In the genomic region with DNA sequence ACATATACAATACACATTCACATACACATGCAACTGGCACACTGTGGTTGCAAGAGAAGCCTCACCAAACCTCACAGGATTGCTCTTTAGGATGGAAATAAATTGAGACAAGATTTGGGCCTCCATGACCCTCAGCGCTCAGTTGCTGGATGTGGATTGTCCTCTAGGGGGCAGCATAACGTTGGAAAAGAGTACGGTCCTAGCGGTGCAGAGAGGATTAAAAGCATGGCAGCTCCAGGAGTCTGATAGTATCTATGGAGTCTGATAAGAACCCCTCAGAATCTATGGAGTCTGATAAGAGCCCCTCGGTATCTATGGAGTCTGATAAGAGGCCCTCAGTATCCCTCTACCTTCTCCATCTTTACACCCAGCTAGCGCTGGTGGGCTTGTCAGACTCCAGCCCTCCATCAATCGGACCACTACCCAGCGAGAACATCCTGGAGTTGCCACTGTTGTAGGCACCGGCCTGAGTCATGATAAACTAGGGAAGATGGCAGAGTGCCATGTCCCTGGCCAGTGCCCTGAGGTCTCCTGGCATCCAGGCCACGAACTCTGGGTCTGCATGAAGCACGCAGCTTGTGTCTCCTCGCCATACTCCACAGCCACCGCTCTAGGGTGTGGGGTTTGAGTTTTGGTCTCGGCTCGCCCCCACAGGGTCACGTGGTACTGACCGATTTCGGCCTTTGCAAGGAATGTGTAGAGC, we compare ENCODE assay signal across 8 mouse cellular contexts. TPM values are rescaled to one million over a fixed set of nuclear protein-coding genes. Genes with fewer than 3 reads are reported as not detected.
A peak's percentile ranks its signal among the peaks of the same experiment; 100 is the strongest.
DNase-seq lines count a peak whose midpoint lies in the region; ATAC-seq and TF ChIP-seq lines count a peak whose summit lies in the region.

No protein-coding gene starts in this region.

- peak; percentile 75; the same call in 1 of the 2 replicates for ATAC-seq in embryonic facial prominence, embryonic 14.5 days (ENCODE audit: low read depth)
- peak; percentile 24; the same call in 1 of the 2 replicates for ATAC-seq in heart, embryonic 15.5 days (replicated peaks; ENCODE audit: insufficient number of reproducible peaks, insufficient read depth, low FRiP score, low read depth)
- peak; percentile 67 for ATAC-seq in liver, postnatal 0 days
- ATAC-seq in neural tube, embryonic 12.5 days (ENCODE audit: low FRiP score, low read depth) = peak; percentile 75

- 33% methylated on average over 18 of the region's 18 CpGs for WGBS in bone marrow, adult 2 months
- 37% methylated on average over 18 of the region's 18 CpGs for WGBS in embryonic facial prominence, embryonic 14.5 days
- WGBS in heart, embryonic 15.5 days = 18% methylated on average over 18 of the region's 18 CpGs
- WGBS in liver, postnatal 0 days (ENCODE audit: insufficient replicate concordance) = 32% methylated on average over 18 of the region's 18 CpGs
- WGBS in neural tube, embryonic 12.5 days = 35% methylated on average over 18 of the region's 18 CpGs

- DNase-seq in ES-CJ7 (ENCODE audit: low read depth, low spot score) = peak; percentile 85
- DNase-seq in embryonic facial prominence, embryonic 14.5 days (ENCODE audit: low spot score) = peak; percentile 66
- peak; percentile 79 for DNase-seq in kidney, postnatal 10 days
- peak; percentile 65 for DNase-seq in liver, postnatal 0 days
- DNase-seq in thymus, postnatal 0 days (ENCODE audit: low spot score) = peak; percentile 61

- H3K9ac ChIP-seq in embryonic facial prominence, embryonic 14.5 days (ENCODE audit: low read depth, low read length) = no peak overlapping the region
- H3K9ac ChIP-seq in heart, embryonic 15.5 days = no peak overlapping the region
- H3K9ac ChIP-seq in liver, postnatal 0 days (replicated peaks) = no peak overlapping the region
- H3K9ac ChIP-seq in neural tube, embryonic 12.5 days = no peak overlapping the region

- peak overlapping the region; percentile 50 for H3K4me2 ChIP-seq in embryonic facial prominence, embryonic 14.5 days (ENCODE audit: low read depth, low read length)
- H3K4me2 ChIP-seq in heart, embryonic 15.5 days = peak overlapping the region; percentile 58
- H3K4me2 ChIP-seq in liver, postnatal 0 days (ENCODE audit: low read depth, low read length) = no peak overlapping the region
- H3K4me2 ChIP-seq in neural tube, embryonic 12.5 days (replicated peaks) = peak overlapping the region; percentile 53

- H3K4me3 ChIP-seq in bone marrow, adult 2 months (replicated peaks; ENCODE audit: control insufficient read depth, low read depth, low read length) = no peak overlapping the region
- peak overlapping the region; percentile 22; the same call in 1 of the 2 replicates for H3K4me3 ChIP-seq in embryonic facial prominence, embryonic 14.5 days (ENCODE audit: low read depth, low read length)
- peak overlapping the region; percentile 14 for H3K4me3 ChIP-seq in heart, embryonic 15.5 days
- no peak overlapping the region for H3K4me3 ChIP-seq in liver, postnatal 0 days (ENCODE audit: low read depth, low read length)
- H3K4me3 ChIP-seq in neural tube, embryonic 12.5 days = no peak overlapping the region

- TF ChIP-seq CTCF in bone marrow, adult 2 months (IDR thresholded peaks at IDR 0.05; ENCODE audit: control insufficient read depth, insufficient read depth, low read length) = peak; percentile 82
- peak; percentile 87 for TF ChIP-seq CTCF in liver, postnatal 0 days (IDR thresholded peaks at IDR 0.05; ENCODE audit: low read depth)

- H3K4me1 ChIP-seq in bone marrow, adult 2 months (ENCODE audit: control insufficient read depth, insufficient read depth, low read length) = no peaks in the 10 kb centered on the region; the same call in 1 of the 2 replicates
- no peaks in the 10 kb centered on the region for H3K4me1 ChIP-seq in embryonic facial prominence, embryonic 14.5 days (ENCODE audit: control insufficient read depth, insufficient read depth, low read length)
- H3K4me1 ChIP-seq in heart, embryonic 15.5 days (replicated peaks) = peaks cover 7% of the 10 kb centered on the region
- H3K4me1 ChIP-seq in liver, postnatal 0 days (ENCODE audit: insufficient read depth) = no peaks in the 10 kb centered on the region
- H3K4me1 ChIP-seq in neural tube, embryonic 12.5 days = no peaks in the 10 kb centered on the region

- no peaks in the 10 kb centered on the region for H3K36me3 ChIP-seq in embryonic facial prominence, embryonic 14.5 days (ENCODE audit: control insufficient read depth, insufficient read depth, low read length)
- H3K36me3 ChIP-seq in heart, embryonic 15.5 days = no peaks in the 10 kb centered on the region
- no peaks in the 10 kb centered on the region; the same call in 1 of the 2 replicates for H3K36me3 ChIP-seq in liver, postnatal 0 days (replicated peaks; ENCODE audit: insufficient read depth, low read length)
- no peaks in the 10 kb centered on the region for H3K36me3 ChIP-seq in neural tube, embryonic 12.5 days

- no peaks in the 10 kb centered on the region for H3K27me3 ChIP-seq in embryonic facial prominence, embryonic 14.5 days (replicated peaks; ENCODE audit: control insufficient read depth, insufficient read depth, low read length)
- H3K27me3 ChIP-seq in heart, embryonic 15.5 days = peaks cover 2% of the 10 kb centered on the region; the same call in 1 of the 2 replicates
- no peaks in the 10 kb centered on the region for H3K27me3 ChIP-seq in liver, postnatal 0 days (ENCODE audit: insufficient read depth, low read length)
- no peaks in the 10 kb centered on the region for H3K27me3 ChIP-seq in neural tube, embryonic 12.5 days (replicated peaks)

- H3K27ac ChIP-seq in bone marrow, adult 2 months (ENCODE audit: control insufficient read depth, insufficient read depth, low read depth, low read length, poor library complexity) = no peak overlapping the region
- no peak overlapping the region for H3K27ac ChIP-seq in embryonic facial prominence, embryonic 14.5 days (replicated peaks; ENCODE audit: low read depth, low read length)
- no peak overlapping the region for H3K27ac ChIP-seq in heart, embryonic 15.5 days
- no peak overlapping the region for H3K27ac ChIP-seq in liver, postnatal 0 days (ENCODE audit: low read depth)
- no peak overlapping the region for H3K27ac ChIP-seq in neural tube, embryonic 12.5 days

- no peak for TF ChIP-seq EP300 in liver, postnatal 0 days (IDR thresholded peaks at IDR 0.05; ENCODE audit: low read depth)

- TF ChIP-seq POLR2A in bone marrow, adult 2 months (IDR thresholded peaks at IDR 0.05; ENCODE audit: borderline replicate concordance, control insufficient read depth, low read depth, low read length) = no peak

- H3K9me3 ChIP-seq in embryonic facial prominence, embryonic 14.5 days (ENCODE audit: control insufficient read depth, low read length) = no peaks in the 10 kb centered on the region
- H3K9me3 ChIP-seq in heart, embryonic 15.5 days (replicated peaks) = no peaks in the 10 kb centered on the region
- no peaks in the 10 kb centered on the region for H3K9me3 ChIP-seq in liver, postnatal 0 days (ENCODE audit: low read length)
- no peaks in the 10 kb centered on the region for H3K9me3 ChIP-seq in neural tube, embryonic 12.5 days

RNA-seq across cellular contexts. Expression of a gene that starts 11.5 kb away (rescaled TPM):
- 0.49 and 1.1 TPM in 2 replicates for polyA plus RNA-seq in bone marrow, adult 2 months (2011; ENCODE audit: insufficient read depth, insufficient read length, low replicate concordance, missing spikeins)
- not detected in 2 replicates for polyA plus RNA-seq in embryonic facial prominence, embryonic 14.5 days (2014; fragmentation: Nextera tagmentation; extraction: Ambion mirVana)
- not detected in 2 replicates for polyA plus RNA-seq in heart, embryonic 15.5 days (2015; fragmentation: Nextera tagmentation; extraction: Ambion mirVana)
- 9.4 and 14.0 TPM in 2 replicates for polyA plus RNA-seq in liver, postnatal 0 days (2015; fragmentation: Nextera tagmentation; extraction: Ambion mirVana)
- 0.08 TPM in 1 of 2 replicates, not detected in the other for polyA plus RNA-seq in neural tube, embryonic 12.5 days (2016; fragmentation: Nextera tagmentation; extraction: Ambion mirVana)
- polyA plus RNA-seq in thymus, postnatal 0 days (2015; fragmentation: Nextera tagmentation; extraction: Ambion mirVana) = 0.10 and 0.22 TPM in 2 replicates

RNA-seq across cellular contexts. Expression of a gene that starts 18.5 kb away (rescaled TPM):
- polyA plus RNA-seq in bone marrow, adult 2 months (2011; ENCODE audit: insufficient read depth, insufficient read length, low replicate concordance, missing spikeins) = 11.2 and 16.8 TPM in 2 replicates
- 40.6 and 48.6 TPM in 2 replicates for polyA plus RNA-seq in embryonic facial prominence, embryonic 14.5 days (2014; fragmentation: Nextera tagmentation; extraction: Ambion mirVana)
- polyA plus RNA-seq in heart, embryonic 15.5 days (2015; fragmentation: Nextera tagmentation; extraction: Ambion mirVana) = 32.0 and 33.8 TPM in 2 replicates
- polyA plus RNA-seq in liver, postnatal 0 days (2015; fragmentation: Nextera tagmentation; extraction: Ambion mirVana) = 18.4 and 19.5 TPM in 2 replicates
- 46.8 and 48.4 TPM in 2 replicates for polyA plus RNA-seq in neural tube, embryonic 12.5 days (2016; fragmentation: Nextera tagmentation; extraction: Ambion mirVana)
- 54.7 and 59.2 TPM in 2 replicates for polyA plus RNA-seq in thymus, postnatal 0 days (2015; fragmentation: Nextera tagmentation; extraction: Ambion mirVana)

RNA-seq across cellular contexts. Expression of a gene that starts 55.4 kb away (rescaled TPM):
- 0.47 and 0.52 TPM in 2 replicates for polyA plus RNA-seq in bone marrow, adult 2 months (2011; ENCODE audit: insufficient read depth, insufficient read length, low replicate concordance, missing spikeins)
- 0.25 and 0.54 TPM in 2 replicates for polyA plus RNA-seq in embryonic facial prominence, embryonic 14.5 days (2014; fragmentation: Nextera tagmentation; extraction: Ambion mirVana)
- polyA plus RNA-seq in heart, embryonic 15.5 days (2015; fragmentation: Nextera tagmentation; extraction: Ambion mirVana) = 0.09 TPM in 1 of 2 replicates, not detected in the other
- polyA plus RNA-seq in liver, postnatal 0 days (2015; fragmentation: Nextera tagmentation; extraction: Ambion mirVana) = 0.06 TPM in 1 of 2 replicates, not detected in the other
- polyA plus RNA-seq in neural tube, embryonic 12.5 days (2016; fragmentation: Nextera tagmentation; extraction: Ambion mirVana) = 0.28 and 0.49 TPM in 2 replicates
- 0.05 TPM in 1 of 2 replicates, not detected in the other for polyA plus RNA-seq in thymus, postnatal 0 days (2015; fragmentation: Nextera tagmentation; extraction: Ambion mirVana)

RNA-seq across cellular contexts. Expression of a gene that starts 55.8 kb away (rescaled TPM):
- 43.6 and 59.3 TPM in 2 replicates for polyA plus RNA-seq in bone marrow, adult 2 months (2011; ENCODE audit: insufficient read depth, insufficient read length, low replicate concordance, missing spikeins)
- 16.0 and 16.1 TPM in 2 replicates for polyA plus RNA-seq in embryonic facial prominence, embryonic 14.5 days (2014; fragmentation: Nextera tagmentation; extraction: Ambion mirVana)
- polyA plus RNA-seq in heart, embryonic 15.5 days (2015; fragmentation: Nextera tagmentation; extraction: Ambion mirVana) = 12.0 and 16.2 TPM in 2 replicates
- 23.2 and 24.2 TPM in 2 replicates for polyA plus RNA-seq in liver, postnatal 0 days (2015; fragmentation: Nextera tagmentation; extraction: Ambion mirVana)
- 21.0 and 22.1 TPM in 2 replicates for polyA plus RNA-seq in neural tube, embryonic 12.5 days (2016; fragmentation: Nextera tagmentation; extraction: Ambion mirVana)
- 26.9 and 27.5 TPM in 2 replicates for polyA plus RNA-seq in thymus, postnatal 0 days (2015; fragmentation: Nextera tagmentation; extraction: Ambion mirVana)

Comparison
In these comparisons a context has a peak if more than half of its experiments do, and no peak if none do; other contexts are left out.
1. H3K4me3 ChIP-seq: peak in embryonic facial prominence, embryonic 14.5 days (single experiment) and heart, embryonic 15.5 days (single experiment); none in bone marrow, adult 2 months (single experiment), liver, postnatal 0 days (single experiment) and neural tube, embryonic 12.5 days (single experiment).
2. ATAC-seq: peak in every context shown above with its lines; median percentile 75 in embryonic facial prominence, embryonic 14.5 days; 75 in neural tube, embryonic 12.5 days; 67 in liver, postnatal 0 days; 24 in heart, embryonic 15.5 days.
3. Peak in every context shown above with its lines, with median percentiles within 50 percentile points of each other: DNase-seq.